In genomic region chr6:135048509-135048908, GRCm38 (mm10) we compare ENCODE assay signal across 17 mouse cellular contexts. TPM values are rescaled to one million over a fixed set of nuclear protein-coding genes. Genes with fewer than 3 reads are reported as not detected.
DNase-seq lines count a peak whose midpoint lies in the region; ATAC-seq and TF ChIP-seq lines count a peak whose summit lies in the region.
"Had no signal": no experiment of that assay in that cellular context is flagged by ENCODE, and none has a peak within 500 bp of the region (broad histone marks: within the 10 kb centered on the region; RNA-seq: fewer than 3 reads in every experiment).

No protein-coding gene starts in this region.

- H3K27ac ChIP-seq in embryonic facial prominence, embryonic 11.5 days (replicated peaks; ENCODE audit: low read depth, low read length) = no peak overlapping the region
- no peak overlapping the region for H3K27ac ChIP-seq in embryonic facial prominence, embryonic 10.5 days (replicated peaks)
- no peak overlapping the region for H3K27ac ChIP-seq in kidney, postnatal 0 days
- H3K27ac ChIP-seq: embryonic facial prominence, embryonic 15.5 days; forebrain, embryonic 10.5 days; forebrain, embryonic 15.5 days; hindbrain, embryonic 10.5 days; hindbrain, embryonic 14.5 days had no signal

- no peak overlapping the region for H3K9ac ChIP-seq in embryonic facial prominence, embryonic 11.5 days (replicated peaks; ENCODE audit: low read length)
- H3K9ac ChIP-seq in kidney, postnatal 0 days (ENCODE audit: low read depth, low read length) = no peak overlapping the region
- H3K9ac ChIP-seq: embryonic facial prominence, embryonic 15.5 days; forebrain, embryonic 15.5 days; heart, embryonic 12.5 days; hindbrain, embryonic 14.5 days had no signal

- DNase-seq in embryonic facial prominence, embryonic 11.5 days (ENCODE audit: low spot score) = peak; percentile 9
- DNase-seq in embryonic facial prominence, embryonic 10.5 days (ENCODE audit: low spot score) = no peak
- no peak for DNase-seq in kidney, postnatal 0 days (ENCODE audit: low spot score)
- no peak for DNase-seq in kidney, postnatal 10 days
- DNase-seq in lung, postnatal 10 days = peak; percentile 43
- no peak for DNase-seq in lung, adult 2 months
- DNase-seq: adrenal gland, adult 2 months; adrenal gland, postnatal 25 days; gastrocnemius, postnatal 10 days had no signal

- H3K27me3 ChIP-seq in embryonic facial prominence, embryonic 11.5 days (ENCODE audit: control insufficient read depth, insufficient read depth, low read length) = no peaks in the 10 kb centered on the region
- peaks cover 19% of the 10 kb centered on the region; the same call in 1 of the 2 replicates for H3K27me3 ChIP-seq in embryonic facial prominence, embryonic 10.5 days (replicated peaks; ENCODE audit: low read depth, poor library complexity, severe bottlenecking)
- H3K27me3 ChIP-seq in kidney, postnatal 0 days (ENCODE audit: insufficient read depth, low read length) = no peaks in the 10 kb centered on the region
- H3K27me3 ChIP-seq in myocyte (ENCODE audit: control insufficient read depth, insufficient read depth, insufficient read length) = no peaks in the 10 kb centered on the region
- H3K27me3 ChIP-seq: embryonic facial prominence, embryonic 15.5 days; forebrain, embryonic 15.5 days had no signal

- H3K4me1 ChIP-seq in embryonic facial prominence, embryonic 11.5 days (ENCODE audit: control insufficient read depth, insufficient read depth, low read length) = no peaks in the 10 kb centered on the region
- peaks cover 8% of the 10 kb centered on the region for H3K4me1 ChIP-seq in embryonic facial prominence, embryonic 10.5 days
- no peaks in the 10 kb centered on the region; the same call in 1 of the 2 replicates for H3K4me1 ChIP-seq in kidney, postnatal 0 days (replicated peaks; ENCODE audit: insufficient read depth, low read length)
- H3K4me1 ChIP-seq in lung, adult 2 months (ENCODE audit: control insufficient read depth, insufficient read depth, low read length) = peaks cover 4% of the 10 kb centered on the region
- H3K4me1 ChIP-seq: embryonic facial prominence, embryonic 15.5 days; forebrain, embryonic 15.5 days had no signal

- no peak overlapping the region for H3ac ChIP-seq in myocyte (ENCODE audit: control insufficient read depth, insufficient read length)

- no peaks in the 10 kb centered on the region for H3K36me3 ChIP-seq in embryonic facial prominence, embryonic 11.5 days (replicated peaks; ENCODE audit: control insufficient read depth, insufficient read depth, low read depth, low read length)
- H3K36me3 ChIP-seq in embryonic facial prominence, embryonic 10.5 days (replicated peaks) = no peaks in the 10 kb centered on the region
- H3K36me3 ChIP-seq in kidney, postnatal 0 days (ENCODE audit: insufficient read depth, low read length) = no peaks in the 10 kb centered on the region
- H3K36me3 ChIP-seq in myocyte (ENCODE audit: control insufficient read depth, insufficient read depth) = no peaks in the 10 kb centered on the region
- H3K36me3 ChIP-seq: embryonic facial prominence, embryonic 15.5 days; forebrain, embryonic 10.5 days; forebrain, embryonic 15.5 days; heart, embryonic 12.5 days; hindbrain, embryonic 10.5 days had no signal

- ATAC-seq in embryonic facial prominence, embryonic 11.5 days (replicated peaks; ENCODE audit: insufficient number of reproducible peaks, low FRiP score, low TSS enrichment, low read depth) = no peak
- ATAC-seq in kidney, postnatal 0 days (replicated peaks; ENCODE audit: low FRiP score, low read depth) = peak; percentile 35
- ATAC-seq: forebrain, embryonic 15.5 days had no signal

- no peak overlapping the region for H3K4me2 ChIP-seq in embryonic facial prominence, embryonic 11.5 days (ENCODE audit: low read depth, low read length)
- H3K4me2 ChIP-seq in kidney, postnatal 0 days (ENCODE audit: low read length) = no peak overlapping the region
- H3K4me2 ChIP-seq in myocyte (ENCODE audit: low read depth) = peak overlapping the region; percentile 88
- H3K4me2 ChIP-seq: embryonic facial prominence, embryonic 15.5 days; forebrain, embryonic 15.5 days; heart, embryonic 12.5 days; hindbrain, embryonic 14.5 days had no signal

- no peaks in the 10 kb centered on the region for H3K79me2 ChIP-seq in myocyte (ENCODE audit: control insufficient read depth, insufficient read depth)

- no peak for TF ChIP-seq POLR2A in lung, adult 2 months (IDR thresholded peaks at IDR 0.05; ENCODE audit: borderline replicate concordance, extremely low read depth, low read depth, low read length)
- no peak for TF ChIP-seq POLR2A in myocyte (IDR thresholded peaks at IDR 0.05; ENCODE audit: insufficient read length, low read depth)

- no peak for TF ChIP-seq CTCF in kidney, postnatal 0 days (IDR thresholded peaks at IDR 0.05; ENCODE audit: low read depth)
- no peak for TF ChIP-seq CTCF in lung, adult 2 months (IDR thresholded peaks at IDR 0.05; ENCODE audit: insufficient read depth, low read length)

- H3K9me3 ChIP-seq in embryonic facial prominence, embryonic 11.5 days (replicated peaks; ENCODE audit: control insufficient read depth, low read length) = no peaks in the 10 kb centered on the region
- no peaks in the 10 kb centered on the region for H3K9me3 ChIP-seq in embryonic facial prominence, embryonic 10.5 days
- H3K9me3 ChIP-seq in kidney, postnatal 0 days (replicated peaks; ENCODE audit: low read length) = no peaks in the 10 kb centered on the region
- H3K9me3 ChIP-seq: embryonic facial prominence, embryonic 15.5 days; forebrain, embryonic 10.5 days; forebrain, embryonic 15.5 days; heart, embryonic 12.5 days; hindbrain, embryonic 10.5 days had no signal

- no peak overlapping the region for H3K4me3 ChIP-seq in embryonic facial prominence, embryonic 11.5 days (ENCODE audit: low read depth, low read length)
- H3K4me3 ChIP-seq in embryonic facial prominence, embryonic 10.5 days = no peak overlapping the region
- H3K4me3 ChIP-seq in kidney, postnatal 0 days (replicated peaks; ENCODE audit: low read depth, low read length) = no peak overlapping the region
- H3K4me3 ChIP-seq in lung, adult 2 months (replicated peaks; ENCODE audit: extremely low read depth, low read depth, low read length) = no peak overlapping the region
- H3K4me3 ChIP-seq in myocyte = no peak overlapping the region
- H3K4me3 ChIP-seq: embryonic facial prominence, embryonic 15.5 days; erythroblast, embryonic 14.5 days; forebrain, embryonic 10.5 days; forebrain, embryonic 15.5 days; heart, embryonic 12.5 days; hindbrain, embryonic 10.5 days had no signal

- WGBS in embryonic facial prominence, embryonic 11.5 days = 74% methylated on average over 6 of the region's 6 CpGs
- WGBS in embryonic facial prominence, embryonic 10.5 days = 82% methylated on average over 6 of the region's 6 CpGs
- WGBS in kidney, postnatal 0 days = 40% methylated on average over 6 of the region's 6 CpGs
- 49% methylated on average over 6 of the region's 6 CpGs for WGBS in lung, adult 2 months

TF ChIP-seq in myocyte, 11 proteins besides CTCF, POLR2A, EP300 and RAD21:
- TF ChIP-seq MYOD1 (IDR thresholded peaks at IDR 0.05; ENCODE audit: control insufficient read depth in 1 of 3, insufficient read length in 2 of 3, low read depth in 2 of 3) (no peak), TCF12 (IDR thresholded peaks at IDR 0.05; ENCODE audit: insufficient read depth, poor library complexity, severe bottlenecking) (no peak), REST (IDR thresholded peaks at IDR 0.05; ENCODE audit: insufficient read depth, insufficient read length) (no peak), SRF (IDR thresholded peaks at IDR 0.05; ENCODE audit: control insufficient read depth, insufficient read length, low read depth) (no peak), MAX (IDR thresholded peaks at IDR 0.05; ENCODE audit: low read depth) (no peak), MYOG (IDR thresholded peaks at IDR 0.05; ENCODE audit: control insufficient read depth in 1 of 3, insufficient read depth in 1 of 3, insufficient read length in 2 of 3, low read depth in 2 of 3) (no peak), E2F4 (IDR thresholded peaks at IDR 0.05; ENCODE audit: insufficient read depth) (no peak), USF1 (IDR thresholded peaks at IDR 0.05; ENCODE audit: low read depth) (no peak), TCF3 (IDR thresholded peaks at IDR 0.05; ENCODE audit: insufficient read length, low read depth) (no peak), CEBPB (IDR thresholded peaks at IDR 0.05; ENCODE audit: insufficient read depth, poor library complexity, severe bottlenecking) (no peak), POLR2AphosphoS2 (IDR thresholded peaks at IDR 0.05; ENCODE audit: insufficient read length, low read depth) (no peak)

RNA-seq across cellular contexts. Expression of gene Gprc5a, which starts 16.9 kb away (rescaled TPM):
- 2.0 and 2.3 TPM in 2 replicates for polyA plus RNA-seq in embryonic facial prominence, embryonic 11.5 days (2014; fragmentation: Nextera tagmentation; extraction: Ambion mirVana)
- polyA plus RNA-seq in embryonic facial prominence, embryonic 10.5 days (2016; fragmentation: Nextera tagmentation; extraction: Ambion mirVana) = 2.5 and 2.8 TPM in 2 replicates
- 14.6 and 15.7 TPM in 2 replicates for polyA plus RNA-seq in kidney, postnatal 0 days (2015; fragmentation: Nextera tagmentation; extraction: Ambion mirVana)
- polyA plus RNA-seq in lung, adult 2 months (2012; rRNA removed) = 281 and 352 TPM in 2 replicates
- 10.8 TPM for polyA plus RNA-seq in myocyte (2012; fragmentation: generic; extraction: Trizol)
- polyA plus RNA-seq: erythroblast, embryonic 14.5 days had no signal

RNA-seq across cellular contexts. Expression of gene Ddx47, which starts 37.1 kb away (rescaled TPM):
- polyA plus RNA-seq in embryonic facial prominence, embryonic 11.5 days (2014; fragmentation: Nextera tagmentation; extraction: Ambion mirVana) = 116 and 125 TPM in 2 replicates
- 113 and 117 TPM in 2 replicates for polyA plus RNA-seq in embryonic facial prominence, embryonic 10.5 days (2016; fragmentation: Nextera tagmentation; extraction: Ambion mirVana)
- 85.9 and 91.6 TPM in 2 replicates for polyA plus RNA-seq in kidney, postnatal 0 days (2015; fragmentation: Nextera tagmentation; extraction: Ambion mirVana)
- polyA plus RNA-seq in lung, adult 2 months (2012; rRNA removed) = 35.8 and 55.7 TPM in 2 replicates
- polyA plus RNA-seq in myocyte (2012; fragmentation: generic; extraction: Trizol) = 53.6 TPM

Comparison
In these comparisons a context has a peak if more than half of its experiments do, and no peak if none do; other contexts are left out.
1. DNase-seq: peak in embryonic facial prominence, embryonic 11.5 days (single experiment) and lung, postnatal 10 days (single experiment); none in embryonic facial prominence, embryonic 10.5 days (single experiment), kidney, postnatal 0 days (single experiment), kidney, postnatal 10 days (single experiment) and lung, adult 2 months (single experiment).
2. RNA of gene Gprc5a, which starts 16.9 kb away (polyA plus RNA-seq): 281 to 352 TPM in lung, adult 2 months; 14.6 to 15.7 TPM in kidney, postnatal 0 days, 10.8 TPM in myocyte (single experiment), 2.5 to 2.8 TPM in embryonic facial prominence, embryonic 10.5 days and 2.0 to 2.3 TPM in embryonic facial prominence, embryonic 11.5 days; every median in the first group is over 10 times any median in the second.